Mouse (Mus musculus) cortical plate, adult 2 months (tissue): ENCODE results near the gene Vcp.

ENCODE experiments used
- CTCF ChIP-seq: fragments of 200-500 bp; IDR thresholded peaks from 2 replicates; pipeline ENCODE4 v1.5.1; 2011; ENCODE audit warnings: mild to moderate bottlenecking, control low read depth, low read length; ENCODE audit not compliant: insufficient read depth; ENCODE audit errors: extremely low read depth
- POLR2A ChIP-seq: fragments of 200-500 bp; IDR thresholded peaks from 2 replicates; pipeline ENCODE4 v1.6.1; 2011; ENCODE audit warnings: mild to moderate bottlenecking, low read length, control low read depth; ENCODE audit not compliant: insufficient read depth; ENCODE audit errors: extremely low read depth

DNA sequence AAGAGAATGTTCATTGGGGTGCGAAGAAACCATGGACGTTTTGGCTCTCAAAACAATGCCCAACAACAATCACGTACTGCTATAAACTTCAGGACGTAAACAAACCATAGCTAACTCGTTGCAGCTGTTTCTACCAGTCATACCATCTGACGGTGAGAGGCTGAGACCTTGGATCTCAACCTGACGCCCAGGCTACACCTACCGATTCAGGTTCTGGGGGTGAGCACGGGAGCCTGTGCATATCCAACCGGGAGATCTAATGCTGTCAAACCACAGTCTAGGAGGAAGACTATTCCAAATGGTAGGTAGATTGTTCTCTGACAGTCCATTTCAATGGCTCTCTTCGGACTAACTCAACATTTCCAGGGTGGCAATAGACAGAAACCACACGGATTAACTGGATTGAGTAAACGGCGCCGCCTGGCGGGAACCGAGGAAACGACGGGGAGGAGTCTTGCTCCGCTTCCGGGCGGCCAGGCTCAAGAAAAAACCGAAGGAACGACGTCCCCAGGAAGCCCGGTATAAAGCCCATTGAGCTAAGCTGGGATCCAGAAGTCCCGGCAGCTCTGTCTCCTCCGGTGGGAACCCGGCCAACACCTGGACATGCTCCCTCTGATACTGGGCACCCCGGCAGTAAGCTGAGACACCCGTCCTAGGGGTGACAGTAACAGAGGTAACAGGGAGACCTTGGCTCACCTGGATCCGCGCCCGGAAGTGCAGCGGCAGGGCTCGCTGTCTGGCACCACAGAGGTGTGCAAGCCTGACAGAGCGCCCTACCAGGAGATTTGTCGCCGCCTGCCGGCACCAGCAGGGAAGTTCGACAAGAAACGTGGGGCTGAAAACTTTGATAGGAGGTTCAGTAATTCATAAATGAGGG lies 25.0 kb upstream of the Vcp start, which contains the start of gene Pigo:
- TF ChIP-seq POLR2A (no peak; the same call in 1 of the 2 replicates), CTCF (peak; percentile 77)
